Mouse (Mus musculus) small intestine, adult 2 months (tissue): ENCODE results near the gene Xpnpep1.

Experiments
- CTCF ChIP-seq: fragments of 200-500 bp; IDR thresholded peaks from 2 replicates; pipeline ENCODE4 v1.5.1; 2012; ENCODE audit warnings: low read depth, mild to moderate bottlenecking, control low read depth, inconsistent platforms, low read length, moderate library complexity, mixed read lengths; ENCODE audit not compliant: insufficient replicate concordance, insufficient read length; ENCODE audit errors: extremely low read depth
- POLR2A ChIP-seq: fragments of 200-500 bp; IDR thresholded peaks from 2 replicates; pipeline ENCODE4 v1.6.1; 2012; ENCODE audit warnings: low read depth, mild to moderate bottlenecking, control low read depth, inconsistent platforms, low read length, moderate library complexity

GRCm38 (mm10) chr19:53017954-53018353 lies 22.1 kb downstream of the Xpnpep1 start:
- no peak for TF ChIP-seq CTCF
- TF ChIP-seq POLR2A: no peak
